Comparison of ENCODE assay signal across 10 mouse cellular contexts in genomic region chr13:99239741-99240140, GRCm38 (mm10). TPM values are rescaled to one million over a fixed set of nuclear protein-coding genes. Genes with fewer than 3 reads are reported as not detected.
DNase-seq lines count a peak whose midpoint lies in the region; ATAC-seq and TF ChIP-seq lines count a peak whose summit lies in the region.
"Had no signal": no experiment of that assay in that cellular context is flagged by ENCODE, and none has a peak within 500 bp of the region (broad histone marks: within the 10 kb centered on the region; RNA-seq: fewer than 3 reads in every experiment).

No protein-coding gene starts in this region.

- no peak for ATAC-seq in kidney, embryonic 14.5 days (ENCODE audit: low FRiP score, low TSS enrichment)
- no peak for ATAC-seq in limb, embryonic 15.5 days (ENCODE audit: insufficient number of reproducible peaks, low FRiP score, low TSS enrichment, low read depth)
- ATAC-seq: forebrain, embryonic 14.5 days had no signal

- no peaks in the 10 kb centered on the region for H3K36me3 ChIP-seq in kidney, embryonic 14.5 days (ENCODE audit: control insufficient read depth, insufficient read depth, low read length)
- H3K36me3 ChIP-seq in limb, embryonic 15.5 days = no peaks in the 10 kb centered on the region
- H3K36me3 ChIP-seq: liver, embryonic 13.5 days had no signal

- peak overlapping the region; percentile 93; the same call in 1 of the 2 replicates for H3K27ac ChIP-seq in kidney, embryonic 14.5 days (ENCODE audit: low read depth, low read length)
- peak overlapping the region; percentile 24 for H3K27ac ChIP-seq in cortical plate, adult 2 months (ENCODE audit: insufficient read depth, low read length)
- H3K27ac ChIP-seq in limb, embryonic 15.5 days = peak overlapping the region; percentile 81; the same call in 1 of the 2 replicates

- no peak overlapping the region for H3K4me2 ChIP-seq in kidney, embryonic 14.5 days (replicated peaks; ENCODE audit: low read depth, low read length)
- H3K4me2 ChIP-seq in limb, embryonic 15.5 days = no peak overlapping the region
- H3K4me2 ChIP-seq: liver, embryonic 13.5 days had no signal

- WGBS in kidney, embryonic 14.5 days = 36% methylated on average over 6 of the region's 6 CpGs
- 36% methylated on average over 6 of the region's 6 CpGs for WGBS in limb, embryonic 15.5 days

- H3K4me1 ChIP-seq in kidney, embryonic 14.5 days (ENCODE audit: control insufficient read depth, insufficient read depth, low read length) = peaks cover 35% of the 10 kb centered on the region
- peaks cover 2% of the 10 kb centered on the region; the same call in 1 of the 2 replicates for H3K4me1 ChIP-seq in cortical plate, adult 2 months (ENCODE audit: control insufficient read depth, insufficient read depth, low read length)
- H3K4me1 ChIP-seq in limb, embryonic 15.5 days = peaks cover 43% of the 10 kb centered on the region

- H3K9ac ChIP-seq in kidney, embryonic 14.5 days (ENCODE audit: low read depth, low read length) = no peak overlapping the region
- H3K9ac ChIP-seq in limb, embryonic 15.5 days = no peak overlapping the region
- H3K9ac ChIP-seq: liver, embryonic 13.5 days had no signal

- TF ChIP-seq POLR2A in cortical plate, adult 2 months (IDR thresholded peaks at IDR 0.05; ENCODE audit: extremely low read depth, insufficient read depth, low read length) = no peak

- DNase-seq in kidney, adult 18-20 months = no peak
- peak; percentile 38 for DNase-seq in embryo, embryonic 9.5 days (ENCODE audit: extremely low spot score)
- no peak for DNase-seq in thymus, adult 18-20 months
- DNase-seq in cerebellum, postnatal 4 days (ENCODE audit: low spot score in 2 of 2) = no peak
- DNase-seq: liver, embryonic 13.5 days; thymus, postnatal 25 days had no signal

- H3K9me3 ChIP-seq in kidney, embryonic 14.5 days (ENCODE audit: control insufficient read depth, low read length) = no peaks in the 10 kb centered on the region
- H3K9me3 ChIP-seq in limb, embryonic 15.5 days = no peaks in the 10 kb centered on the region
- H3K9me3 ChIP-seq: liver, embryonic 13.5 days had no signal

- H3K4me3 ChIP-seq in kidney, embryonic 14.5 days (ENCODE audit: low read length) = no peak overlapping the region
- no peak overlapping the region for H3K4me3 ChIP-seq in cortical plate, adult 2 months (ENCODE audit: insufficient read depth, low read length)
- no peak overlapping the region for H3K4me3 ChIP-seq in limb, embryonic 15.5 days
- H3K4me3 ChIP-seq: liver, embryonic 13.5 days had no signal

- no peaks in the 10 kb centered on the region for H3K27me3 ChIP-seq in kidney, embryonic 14.5 days (ENCODE audit: control insufficient read depth, insufficient read depth, low read length)
- H3K27me3 ChIP-seq in limb, embryonic 15.5 days = no peaks in the 10 kb centered on the region
- H3K27me3 ChIP-seq: liver, embryonic 13.5 days had no signal

- TF ChIP-seq CTCF in cortical plate, adult 2 months (IDR thresholded peaks at IDR 0.05; ENCODE audit: extremely low read depth, insufficient read depth, low read length) = no peak

RNA-seq across cellular contexts. Expression of gene Zfp366, which starts 55.1 kb away (rescaled TPM):
- 0.83 and 1.6 TPM in 2 replicates for polyA plus RNA-seq in kidney, embryonic 14.5 days (2014; fragmentation: Nextera tagmentation; extraction: Ambion mirVana)
- polyA plus RNA-seq in cortical plate, adult 2 months (2012; rRNA removed) = 2.3 and 2.4 TPM in 2 replicates
- polyA plus RNA-seq in limb, embryonic 15.5 days (2015; fragmentation: Nextera tagmentation; extraction: Ambion mirVana) = 0.62 and 0.67 TPM in 2 replicates

Comparison
In these comparisons a context has a peak if more than half of its experiments do, and no peak if none do; other contexts are left out.
1. H3K27ac ChIP-seq: peak in every context shown above with its lines; median percentile 93 in kidney, embryonic 14.5 days; 81 in limb, embryonic 15.5 days; 24 in cortical plate, adult 2 months.